Mouse (Mus musculus): ENCODE measurements around the gene Mcu. TPM values are rescaled to one million over a fixed set of nuclear protein-coding genes. Genes with fewer than 3 reads are reported as not detected.

Gene Mcu
- total RNA-seq (2023; ENCODE audit: inconsistent age): 18.1 to 20.1 TPM (median 19.2 TPM) in 4 replicates

DNA sequence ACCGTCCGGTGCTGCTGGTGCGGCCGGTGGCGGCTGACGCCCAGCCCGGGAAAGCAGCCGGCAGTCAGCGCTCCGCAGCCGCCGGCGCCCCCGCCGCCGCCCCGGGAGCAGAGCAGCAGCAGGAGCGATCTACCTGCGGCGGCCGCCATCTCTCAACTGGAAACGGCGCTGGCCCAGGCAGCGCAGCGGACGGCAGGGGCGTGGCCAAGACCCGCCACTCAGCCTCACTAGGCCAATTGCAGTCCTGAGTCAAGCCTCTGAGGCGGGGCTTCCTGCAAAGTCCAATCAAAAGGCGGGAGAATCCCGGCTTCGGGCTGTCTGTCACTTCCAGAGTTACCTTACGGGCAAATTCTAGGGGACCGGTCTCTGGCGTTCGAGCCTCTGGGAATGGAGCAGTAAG is at the start of gene Mcu:
Gene Mcu (minus strand): TSS at position 171 of the 400 bp plus-strand sequence.

DNA sequence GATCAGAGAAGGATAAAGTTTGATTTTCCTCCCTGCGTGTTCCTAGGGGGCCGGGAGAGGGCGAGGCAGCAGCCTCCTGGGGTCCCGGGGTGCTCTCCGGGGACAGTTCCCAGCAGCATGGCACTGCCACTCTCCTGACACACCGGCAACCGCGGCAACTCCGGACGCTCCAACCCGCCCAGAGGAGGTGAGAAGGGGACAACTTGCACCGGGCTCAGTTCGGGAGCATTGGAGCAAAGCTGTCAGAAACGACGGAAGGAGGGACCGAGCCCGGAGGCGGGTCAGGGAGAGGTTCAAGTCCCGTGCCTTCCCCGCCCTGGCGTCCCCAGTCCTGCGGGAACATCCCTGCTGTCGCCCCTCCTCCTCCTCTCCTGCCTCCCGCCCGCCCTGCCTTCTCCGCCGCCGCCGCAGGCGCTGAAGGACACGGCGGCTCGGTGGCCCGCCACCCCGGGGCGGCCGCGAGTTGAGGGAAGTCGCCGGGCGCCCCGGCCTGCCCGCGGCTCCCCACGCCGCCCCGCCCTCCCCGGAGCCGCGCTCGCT is 441 bp downstream of the Mcu start, which contains the start of gene Gm10322:
Gene Gm10322 (plus strand): TSS at position 83 of the 540 bp plus-strand sequence.

DNA sequence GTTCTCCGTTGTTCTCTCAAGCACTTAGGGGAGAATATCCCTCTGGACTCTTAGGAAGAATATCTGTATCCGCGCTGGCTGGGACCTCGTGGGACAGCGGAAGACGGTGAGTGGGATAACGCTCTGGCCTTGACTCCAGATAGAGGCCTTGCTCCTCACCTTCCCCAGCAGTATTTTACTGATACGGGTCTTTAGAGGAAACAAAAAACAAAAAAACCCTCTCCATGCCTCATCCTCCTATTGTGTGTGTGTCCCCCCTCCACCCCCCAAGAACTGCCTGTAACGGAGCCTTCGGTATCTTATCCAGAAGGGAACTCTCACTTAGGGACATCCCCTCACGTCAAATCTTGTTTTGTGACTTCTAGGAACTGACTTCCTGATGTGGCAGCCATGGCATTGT is 174.8 kb downstream of the Mcu start, which contains the start of gene Oit3:
Gene Oit3 (minus strand): TSS at position 44 of the 400 bp plus-strand sequence.

DNA sequence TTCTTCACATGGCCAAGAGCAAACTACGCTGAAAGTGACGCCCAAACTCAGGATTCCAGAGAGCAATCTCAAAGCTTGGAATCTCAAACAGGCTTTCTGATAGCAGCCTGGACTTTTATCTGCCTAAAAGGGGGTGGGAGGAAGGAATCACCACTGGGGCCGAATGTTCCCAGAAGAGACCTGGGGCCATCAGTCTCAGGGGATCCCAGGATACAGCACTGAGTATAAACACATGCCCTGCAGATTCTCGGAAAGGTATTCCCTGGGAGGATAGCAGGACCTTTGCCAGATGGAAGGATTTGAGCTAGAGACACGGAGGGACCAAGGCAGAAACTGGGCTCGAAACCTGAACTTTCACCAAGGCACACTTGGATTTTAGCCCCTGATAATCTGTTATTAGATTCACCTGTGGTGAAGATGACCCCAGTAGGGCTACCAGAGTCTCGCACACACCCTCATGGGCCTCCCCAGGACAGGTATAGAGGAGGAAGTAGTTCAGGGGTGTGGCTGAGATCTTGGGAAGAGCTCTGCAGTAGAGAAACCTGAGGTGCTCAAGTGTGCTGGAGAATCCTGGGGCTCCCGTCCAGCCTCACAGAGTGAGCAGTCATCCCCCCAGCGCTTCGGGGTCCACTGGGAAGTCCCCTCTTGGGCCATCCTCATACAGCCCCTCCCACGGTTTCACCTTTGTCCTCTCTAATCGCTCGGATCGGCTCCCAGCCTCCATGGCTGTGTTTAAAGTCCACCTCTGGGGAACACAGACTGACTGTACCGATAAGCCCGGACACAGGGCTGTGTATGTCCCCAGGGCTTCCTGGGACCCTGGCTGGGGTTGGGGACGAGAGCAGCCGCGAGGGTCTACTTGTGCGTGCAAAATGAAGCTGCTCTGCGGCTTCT is 213.3 kb downstream of the Mcu start, which contains the start of gene Pla2g12b:
Gene Pla2g12b (plus strand): TSS at position 762 of the 894 bp plus-strand sequence.

Other genes with a start within 250 kb of the Mcu start
- 14.9 to 20.5 TPM (median 20.2 TPM) in 3 of 4 replicates, not detected in the other for gene Gm10273, start 221.1 kb downstream of the Mcu start, total RNA-seq (2023; ENCODE audit: inconsistent age)
- gene Pla2g12b, start 213.0 kb downstream of the Mcu start, total RNA-seq (2023; ENCODE audit: inconsistent age): not detected in 4 replicates
- not detected in 4 replicates for gene Oit3, start 174.9 kb downstream of the Mcu start, total RNA-seq (2023; ENCODE audit: inconsistent age)
- not detected in 4 replicates for gene Gm10322, start 629 bp downstream of the Mcu start, total RNA-seq (2023; ENCODE audit: inconsistent age)
- gene Micu1, start 85.8 kb upstream of the Mcu start, total RNA-seq (2023; ENCODE audit: inconsistent age): 45.0 to 50.3 TPM (median 46.9 TPM) in 4 replicates